Mouse (Mus musculus): ENCODE measurements at regions not wholly inside any gene's neighbourhood (a gene's known extent, or its start where the extent isn't known, plus 50 kb on each side); places are given as distances from the start of the nearest gene placed in this dataset.

- no peaks in the 10 kb centered on the region for H3K27me3 ChIP-seq (replicated peaks; ENCODE audit: control insufficient read depth, insufficient read depth, low read length)
- no peaks in the 10 kb centered on the region for H3K4me1 ChIP-seq (ENCODE audit: control insufficient read depth, insufficient read depth, low read length)
- H3K27ac ChIP-seq (ENCODE audit: insufficient read depth, low read depth, low read length), result no peak overlapping the region
- H3K36me3 ChIP-seq (ENCODE audit: control insufficient read depth, insufficient read depth, low read length), result no peaks in the 10 kb centered on the region
- TF ChIP-seq POLR2A (IDR thresholded peaks at IDR 0.05; ENCODE audit: low read depth, low read length), result no peak
- no peak for TF ChIP-seq CTCF (conservative IDR thresholded peaks at IDR 0.05; ENCODE audit: insufficient read depth, insufficient read length, low read depth, low read length)
- WGBS, result 26% methylated on average over 15 of the region's 15 CpGs
- peak; percentile 61 for DNase-seq
- no peak overlapping the region for H3K4me3 ChIP-seq (ENCODE audit: insufficient read depth, low read depth, low read length)
Measured at GRCm38 (mm10) chr1:186358011-186358670, 241.0 kb upstream of the Lyplal1 start.

GRCm38 (mm10) chr1:186354742-186355141, 237.6 kb upstream of the Lyplal1 start:
- no peaks in the 10 kb centered on the region for H3K4me1 ChIP-seq (ENCODE audit: control insufficient read depth, insufficient read depth, low read length)
- H3K4me3 ChIP-seq (ENCODE audit: insufficient read depth, low read depth, low read length), result no peak overlapping the region
- no peaks in the 10 kb centered on the region for H3K36me3 ChIP-seq (ENCODE audit: control insufficient read depth, insufficient read depth, low read length)
- no peak for TF ChIP-seq CTCF (conservative IDR thresholded peaks at IDR 0.05; ENCODE audit: insufficient read depth, insufficient read length, low read depth, low read length)
- no peak for TF ChIP-seq POLR2A (IDR thresholded peaks at IDR 0.05; ENCODE audit: low read depth, low read length)
- H3K27me3 ChIP-seq (replicated peaks; ENCODE audit: control insufficient read depth, insufficient read depth, low read length), result no peaks in the 10 kb centered on the region
- DNase-seq, result no peak
- 66% methylated on average over 6 of the region's 6 CpGs for WGBS
- H3K27ac ChIP-seq (ENCODE audit: insufficient read depth, low read depth, low read length), result no peak overlapping the region

GRCm38 (mm10) chr1:186354072-186354471, 237.0 kb upstream of the Lyplal1 start:
- Histone ChIP-seq H3K4me3 (ENCODE audit: insufficient read depth, low read depth, low read length) (no peak overlapping the region), H3K27ac (ENCODE audit: insufficient read depth, low read depth, low read length) (no peak overlapping the region), H3K4me1 (ENCODE audit: control insufficient read depth, insufficient read depth, low read length) (no peaks in the 10 kb centered on the region), H3K36me3 (ENCODE audit: control insufficient read depth, insufficient read depth, low read length) (no peaks in the 10 kb centered on the region), H3K27me3 (replicated peaks; ENCODE audit: control insufficient read depth, insufficient read depth, low read length) (no peaks in the 10 kb centered on the region)
- TF ChIP-seq CTCF (conservative IDR thresholded peaks at IDR 0.05; ENCODE audit: insufficient read depth, insufficient read length, low read depth, low read length) (no peak), POLR2A (IDR thresholded peaks at IDR 0.05; ENCODE audit: low read depth, low read length) (no peak)
- no peak for DNase-seq

GRCm38 (mm10) chr1:186350381-186350780, 233.3 kb upstream of the Lyplal1 start:
- WGBS, result 93% methylated on average over 4 of the region's 4 CpGs
- Histone ChIP-seq H3K4me3 (ENCODE audit: insufficient read depth, low read depth, low read length) (no peak overlapping the region), H3K36me3 (ENCODE audit: control insufficient read depth, insufficient read depth, low read length) (no peaks in the 10 kb centered on the region), H3K27ac (ENCODE audit: insufficient read depth, low read depth, low read length) (no peak overlapping the region), H3K27me3 (replicated peaks; ENCODE audit: control insufficient read depth, insufficient read depth, low read length) (no peaks in the 10 kb centered on the region), H3K4me1 (ENCODE audit: control insufficient read depth, insufficient read depth, low read length) (no peaks in the 10 kb centered on the region)
- TF ChIP-seq POLR2A (IDR thresholded peaks at IDR 0.05; ENCODE audit: low read depth, low read length) (no peak), CTCF (conservative IDR thresholded peaks at IDR 0.05; ENCODE audit: insufficient read depth, insufficient read length, low read depth, low read length) (no peak)
- DNase-seq, result no peak

GRCm38 (mm10) chr1:186349966-186350365, 232.9 kb upstream of the Lyplal1 start:
- 85% methylated on average over 2 of the region's 2 CpGs for WGBS
- H3K36me3 ChIP-seq (ENCODE audit: control insufficient read depth, insufficient read depth, low read length), result no peaks in the 10 kb centered on the region
- TF ChIP-seq POLR2A (IDR thresholded peaks at IDR 0.05; ENCODE audit: low read depth, low read length) (no peak), CTCF (conservative IDR thresholded peaks at IDR 0.05; ENCODE audit: insufficient read depth, insufficient read length, low read depth, low read length) (no peak)

GRCm38 (mm10) chr1:186347413-186348147, 230.5 kb upstream of the Lyplal1 start:
- H3K27me3 ChIP-seq (replicated peaks; ENCODE audit: control insufficient read depth, insufficient read depth, low read length), result no peaks in the 10 kb centered on the region
- TF ChIP-seq CTCF (conservative IDR thresholded peaks at IDR 0.05; ENCODE audit: insufficient read depth, insufficient read length, low read depth, low read length) (no peak), POLR2A (IDR thresholded peaks at IDR 0.05; ENCODE audit: low read depth, low read length) (no peak)
- H3K4me1 ChIP-seq (ENCODE audit: control insufficient read depth, insufficient read depth, low read length), result no peaks in the 10 kb centered on the region
- 40% methylated on average over 14 of the region's 14 CpGs for WGBS
- DNase-seq, result peak; percentile 37
- no peaks in the 10 kb centered on the region for H3K36me3 ChIP-seq (ENCODE audit: control insufficient read depth, insufficient read depth, low read length)
- no peak overlapping the region for H3K4me3 ChIP-seq (ENCODE audit: insufficient read depth, low read depth, low read length)
- no peak overlapping the region for H3K27ac ChIP-seq (ENCODE audit: insufficient read depth, low read depth, low read length)

More at GRCm38 (mm10) chr1:186349966-186350365, 232.9 kb upstream of the Lyplal1 start:
- DNase-seq, result no peak
- H3K4me3 ChIP-seq (ENCODE audit: insufficient read depth, low read depth, low read length), result no peak overlapping the region
- no peaks in the 10 kb centered on the region for H3K4me1 ChIP-seq (ENCODE audit: control insufficient read depth, insufficient read depth, low read length)
- H3K27ac ChIP-seq (ENCODE audit: insufficient read depth, low read depth, low read length), result no peak overlapping the region
- H3K27me3 ChIP-seq (replicated peaks; ENCODE audit: control insufficient read depth, insufficient read depth, low read length), result no peaks in the 10 kb centered on the region

GRCm38 (mm10) chr1:186345449-186345848, 228.3 kb upstream of the Lyplal1 start:
- WGBS, result 91% methylated on average over 6 of the region's 6 CpGs
- TF ChIP-seq POLR2A (IDR thresholded peaks at IDR 0.05; ENCODE audit: low read depth, low read length) (no peak), CTCF (conservative IDR thresholded peaks at IDR 0.05; ENCODE audit: insufficient read depth, insufficient read length, low read depth, low read length) (no peak)
- no peak for DNase-seq

More at GRCm38 (mm10) chr1:186345449-186345848, 228.3 kb upstream of the Lyplal1 start:
- Histone ChIP-seq H3K4me3 (ENCODE audit: insufficient read depth, low read depth, low read length) (no peak overlapping the region), H3K36me3 (ENCODE audit: control insufficient read depth, insufficient read depth, low read length) (no peaks in the 10 kb centered on the region), H3K27ac (ENCODE audit: insufficient read depth, low read depth, low read length) (no peak overlapping the region), H3K27me3 (replicated peaks; ENCODE audit: control insufficient read depth, insufficient read depth, low read length) (no peaks in the 10 kb centered on the region), H3K4me1 (ENCODE audit: control insufficient read depth, insufficient read depth, low read length) (no peaks in the 10 kb centered on the region)

All from kidney, adult 2 months (tissue).